Mouse (Mus musculus): ENCODE measurements around the gene Zdhhc14.

DNA sequence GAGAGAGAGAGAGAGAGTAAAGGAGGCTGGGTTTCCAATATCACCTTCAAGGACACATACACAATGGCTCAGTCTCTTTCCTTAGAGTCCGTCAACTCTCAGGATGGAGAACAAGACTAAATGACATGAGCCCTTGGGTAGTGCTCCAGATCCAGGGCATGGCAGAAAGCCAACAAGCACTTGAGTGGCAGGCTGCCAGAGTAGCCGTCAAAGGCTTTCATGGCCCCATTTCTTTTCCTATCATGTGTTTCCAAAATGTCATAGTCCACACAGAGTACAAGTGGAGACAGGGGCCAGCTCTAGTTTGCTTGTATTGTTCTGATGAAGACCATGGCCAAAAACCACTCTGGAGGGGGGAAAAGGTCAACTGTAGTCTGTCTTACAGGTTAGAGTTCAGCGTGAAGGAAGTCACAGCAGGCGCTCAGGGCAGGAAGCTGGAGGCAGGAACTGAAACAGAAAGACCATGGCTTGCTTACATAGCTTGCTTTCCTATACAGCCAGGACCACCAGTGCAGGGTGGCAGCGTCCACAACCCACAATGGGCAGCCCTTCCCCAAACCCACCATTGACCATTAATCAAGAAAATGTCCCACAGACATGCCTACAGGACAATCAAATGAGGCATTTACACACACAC, 304.9 kb downstream of the Zdhhc14 start:
- no peak for TF ChIP-seq TAL1 (IDR thresholded peaks at IDR 0.05; ENCODE audit: low read length)
- no peak for TF ChIP-seq GATA1 (IDR thresholded peaks at IDR 0.05; ENCODE audit: low read length)
